Mouse (Mus musculus) thymus, postnatal 0 days (tissue): ENCODE measurements at regions not wholly inside any gene's neighbourhood (a gene's known extent, or its start where the extent isn't known, plus 50 kb on each side); places are given as distances from the start of the nearest gene placed in this dataset.

Experiments
- DNase-seq: peaks from one replicate; pipeline ENCODE4 v3.0.0-alpha.2; 2015; ENCODE audit warnings: low spot score

DNA sequence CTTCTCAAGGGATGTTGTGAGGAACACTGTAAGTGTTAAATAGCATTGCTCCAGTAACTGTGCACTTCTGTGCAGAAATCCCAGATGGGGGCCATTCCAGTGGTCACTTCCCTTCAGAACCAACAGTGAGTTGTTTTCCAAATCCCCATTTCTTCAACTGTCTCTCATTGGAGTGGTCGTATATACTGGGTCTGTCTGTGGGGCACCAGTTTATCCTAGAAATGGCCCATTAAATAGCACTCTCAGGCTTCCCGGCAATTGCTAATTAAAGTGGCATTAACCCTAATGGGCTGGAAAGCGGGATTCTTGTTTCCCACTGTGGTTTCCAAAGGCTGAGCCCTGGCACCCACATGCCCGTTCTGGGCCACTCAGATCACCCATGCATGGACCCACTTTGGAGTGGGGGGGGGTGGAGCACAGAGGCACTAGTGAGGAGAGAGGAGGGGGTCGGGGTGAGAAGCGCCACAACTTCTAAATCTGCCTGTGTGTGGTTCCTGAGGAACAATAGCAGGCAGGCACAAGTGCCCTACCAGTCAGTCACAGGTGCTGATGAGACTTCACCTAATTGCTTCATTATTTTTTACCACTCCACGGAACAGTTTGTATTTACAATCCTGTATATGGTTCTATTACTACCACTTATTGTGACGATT lies 78.1 kb downstream of the Fam204a start:
- no peak for DNase-seq

DNA sequence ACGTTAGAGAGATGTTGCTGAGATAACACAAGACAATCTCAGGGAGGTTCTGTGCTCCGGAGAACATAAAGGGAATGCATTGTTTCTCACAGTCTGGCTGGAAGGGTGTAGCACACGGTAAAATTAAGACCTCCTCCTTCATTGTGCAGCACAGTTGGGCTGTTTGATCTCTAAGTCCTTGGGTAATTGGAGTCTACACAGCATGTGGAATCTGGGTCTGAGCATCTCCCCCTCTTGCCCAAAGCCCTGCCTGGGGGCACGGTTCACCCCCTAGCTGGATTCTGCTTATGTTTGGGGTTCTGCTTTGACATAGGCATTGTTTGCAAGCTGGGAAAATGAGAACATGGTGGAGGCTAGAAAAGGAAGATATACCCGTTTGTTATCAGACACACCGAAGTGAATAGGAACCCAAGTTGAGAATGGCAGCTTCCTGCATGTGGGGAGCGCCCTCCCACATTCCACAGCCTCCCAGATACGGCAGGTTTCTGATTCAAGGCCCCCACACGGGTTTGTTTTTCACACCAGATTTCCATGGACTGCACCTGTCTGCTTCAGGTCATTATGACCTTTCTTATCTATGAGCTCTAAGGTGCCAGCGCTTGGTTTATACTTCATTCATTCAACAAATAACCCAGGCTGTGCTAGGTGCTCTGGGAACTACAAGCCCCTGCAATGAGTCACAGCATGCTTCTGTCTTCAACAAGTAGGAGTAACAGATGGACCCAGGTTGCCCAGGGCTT lies 79.9 kb downstream of the Fam204a start:
- no peak for DNase-seq

DNA sequence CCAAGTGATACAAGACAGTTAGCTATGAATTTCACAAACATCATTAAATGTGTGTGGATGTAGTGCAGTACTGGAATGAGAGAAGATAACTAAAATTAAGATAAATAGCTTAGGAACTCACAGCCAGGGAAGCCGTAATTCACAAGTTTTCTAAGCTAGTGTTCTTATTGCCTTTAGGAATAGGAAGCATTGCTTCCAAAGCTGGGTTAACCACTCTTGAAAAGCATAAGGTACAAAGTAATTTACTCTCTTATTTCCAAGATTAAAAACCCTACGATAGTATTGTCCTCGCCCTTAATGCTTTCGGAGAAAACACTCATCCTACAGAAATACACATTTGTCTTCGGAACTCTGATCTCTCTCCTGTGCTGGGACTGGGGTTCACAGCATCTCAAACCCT lies 81.3 kb downstream of the Fam204a start:
- DNase-seq: no peak

DNA sequence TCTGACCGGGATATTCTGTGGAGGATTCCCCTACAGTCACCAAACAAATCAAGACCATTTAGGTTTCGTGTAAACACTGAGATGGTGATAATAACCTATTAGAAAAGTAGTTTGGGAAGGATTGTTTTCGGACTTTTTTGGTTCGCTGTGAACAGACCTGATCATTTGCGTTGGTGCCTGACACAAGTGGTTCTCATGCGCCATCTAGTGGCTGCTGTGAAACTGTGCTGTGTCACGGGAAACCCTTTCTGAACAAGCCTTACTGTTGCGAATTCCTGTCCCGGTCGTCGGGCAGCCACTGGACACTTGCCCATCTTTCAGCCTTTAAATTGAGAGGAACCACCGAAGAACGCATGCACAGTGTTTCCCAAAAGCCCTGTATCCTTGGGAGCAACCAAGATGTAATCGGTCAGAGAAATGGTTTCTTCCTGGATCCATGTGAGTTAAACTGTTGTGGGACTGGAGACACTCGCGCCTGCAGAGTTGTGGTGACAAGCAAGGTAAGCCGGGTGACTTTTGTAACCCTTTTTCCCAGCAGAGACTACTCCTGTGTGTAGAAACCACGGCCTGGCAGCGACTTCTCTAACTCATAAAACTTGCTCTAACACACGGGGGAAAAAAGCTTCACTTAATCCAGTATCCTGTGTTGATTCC lies 82.0 kb downstream of the Fam204a start:
- DNase-seq: peak; percentile 80

DNA sequence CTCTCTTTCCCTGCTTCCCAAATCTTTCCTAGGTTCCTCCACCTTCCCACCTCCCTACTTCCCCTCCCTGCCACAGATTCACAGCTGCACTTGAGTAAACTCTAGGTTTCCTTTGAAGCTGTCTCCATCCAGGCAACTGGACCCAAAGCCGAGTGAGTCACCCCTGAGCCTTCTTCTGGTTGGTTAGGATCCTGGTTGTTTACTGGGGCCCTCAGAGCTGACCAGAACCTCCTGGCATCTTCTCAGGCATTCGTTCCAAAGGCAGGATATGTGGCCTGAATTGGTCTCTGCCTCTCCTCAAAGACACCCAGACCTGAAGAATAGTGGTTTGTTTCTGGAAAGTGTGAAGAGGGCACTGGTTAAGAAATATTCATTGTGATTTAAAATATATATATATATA lies 87.6 kb downstream of the Fam204a start:
- no peak for DNase-seq

DNA sequence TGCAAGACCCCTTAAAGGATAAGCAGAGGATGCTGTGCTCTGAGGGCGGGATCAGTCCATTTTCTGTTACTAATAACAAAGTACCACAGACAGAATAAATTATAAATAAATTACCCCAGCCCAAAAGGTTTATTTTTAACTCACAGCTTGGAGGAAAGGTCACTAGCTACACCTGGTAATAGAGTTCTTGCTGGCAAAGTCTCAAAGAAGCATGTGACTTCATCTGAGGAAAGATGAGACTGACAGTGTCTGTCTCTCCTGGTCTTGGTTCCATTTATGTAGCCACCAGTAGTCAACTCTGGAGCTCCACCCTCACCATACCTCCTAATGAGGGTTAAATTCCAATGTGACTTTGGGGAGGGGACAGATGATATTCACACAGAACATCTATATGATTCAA lies 90.0 kb downstream of the Fam204a start:
- no peak for DNase-seq

DNA sequence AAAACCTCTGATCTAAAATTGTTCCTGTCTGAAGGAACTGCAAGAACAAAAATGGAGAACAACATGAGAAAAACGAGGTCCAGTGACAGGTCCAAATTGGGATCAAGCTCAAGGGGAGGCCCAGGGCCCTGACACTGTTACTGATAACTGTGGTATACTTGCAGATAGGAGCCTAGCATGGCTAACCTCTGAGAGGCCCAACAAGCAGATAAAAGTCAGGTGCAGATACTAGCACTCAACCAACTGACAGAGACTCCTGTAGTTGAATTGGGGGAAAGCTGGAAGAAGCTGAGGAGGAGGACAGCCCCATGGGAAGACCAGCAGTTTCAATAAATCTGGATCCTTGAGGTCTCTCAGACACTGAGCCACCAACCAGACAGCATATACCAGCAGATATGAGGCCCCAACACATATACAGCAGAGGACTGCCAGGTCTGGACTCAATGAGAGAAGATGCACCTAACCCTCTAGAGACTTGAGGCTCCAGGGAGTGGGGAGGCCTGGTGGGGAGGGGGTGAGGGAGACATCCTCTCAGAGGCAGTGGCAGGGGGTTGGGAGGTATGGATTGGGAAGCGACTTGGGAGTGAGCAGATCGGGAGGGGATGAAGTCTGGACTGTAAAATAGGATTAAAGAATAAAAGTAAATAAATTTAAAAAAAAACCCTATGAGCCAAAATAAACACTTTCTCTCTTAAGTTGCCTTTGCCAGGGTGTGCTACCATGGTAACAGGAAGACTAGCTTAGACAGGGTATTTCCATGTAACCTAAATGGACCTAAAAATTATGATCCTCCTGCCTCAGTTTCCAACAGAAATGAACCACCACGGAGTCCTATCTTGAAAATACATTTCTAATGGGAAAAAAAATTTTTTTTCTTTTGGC lies 91.8 kb downstream of the Fam204a start:
- DNase-seq: no peak

DNA sequence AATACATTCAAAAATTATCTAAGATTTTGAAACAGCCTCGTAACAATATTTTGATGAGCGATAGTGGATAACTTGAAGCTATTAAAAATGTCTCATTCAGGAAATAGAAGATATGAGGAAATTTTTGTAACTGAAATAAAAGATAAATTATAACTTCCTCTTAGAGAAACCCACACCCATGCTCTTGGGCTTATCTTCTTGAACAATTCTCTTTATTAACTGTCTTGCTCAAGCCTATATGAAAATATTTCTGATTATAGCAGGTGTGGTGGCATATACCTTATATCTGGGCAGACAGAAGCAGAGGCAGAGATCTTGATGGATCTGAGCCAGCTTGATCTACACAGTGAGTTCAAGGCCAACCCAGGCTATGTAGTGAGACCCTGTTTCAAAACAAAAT lies 96.9 kb downstream of the Fam204a start:
- no peak for DNase-seq

DNA sequence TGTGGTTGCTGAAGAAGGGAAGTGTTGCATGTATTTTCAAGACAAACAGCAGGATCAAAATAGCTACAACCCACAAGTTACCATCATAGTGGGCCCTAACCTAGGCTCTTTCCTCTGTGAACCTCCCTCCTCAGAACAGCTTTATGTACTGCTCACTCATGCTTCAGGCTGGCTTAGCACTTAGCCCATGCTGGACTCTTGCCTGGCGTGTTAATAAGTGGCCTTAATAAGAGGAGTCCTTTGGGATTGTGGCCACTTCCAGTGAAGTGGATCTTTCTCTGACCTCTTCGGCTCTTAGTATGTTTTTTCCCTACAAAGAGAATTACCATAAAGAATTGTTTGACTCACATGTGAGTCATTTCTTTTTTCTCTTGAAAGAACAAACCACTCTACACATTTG lies 101.9 kb downstream of the Fam204a start:
- no peak for DNase-seq

DNA sequence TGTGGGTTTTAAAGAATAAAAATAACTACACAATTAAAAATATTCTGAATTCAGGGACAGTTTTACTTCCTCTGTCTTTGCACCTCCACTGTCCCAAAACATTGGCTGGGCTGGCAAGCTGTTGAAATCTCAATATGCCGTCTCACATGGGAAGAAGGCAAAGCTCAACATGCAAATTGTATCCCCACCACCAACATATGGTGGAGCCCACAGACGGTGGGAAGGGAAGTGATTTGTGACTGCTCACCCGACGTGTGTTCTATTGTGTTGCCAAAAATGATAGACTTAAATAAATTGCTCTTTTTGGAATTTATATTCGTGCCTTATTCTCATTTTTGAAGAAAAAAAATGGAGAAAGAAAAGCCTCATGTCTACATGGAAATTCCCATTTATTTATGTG lies 105.6 kb downstream of the Fam204a start:
- no peak for DNase-seq

DNA sequence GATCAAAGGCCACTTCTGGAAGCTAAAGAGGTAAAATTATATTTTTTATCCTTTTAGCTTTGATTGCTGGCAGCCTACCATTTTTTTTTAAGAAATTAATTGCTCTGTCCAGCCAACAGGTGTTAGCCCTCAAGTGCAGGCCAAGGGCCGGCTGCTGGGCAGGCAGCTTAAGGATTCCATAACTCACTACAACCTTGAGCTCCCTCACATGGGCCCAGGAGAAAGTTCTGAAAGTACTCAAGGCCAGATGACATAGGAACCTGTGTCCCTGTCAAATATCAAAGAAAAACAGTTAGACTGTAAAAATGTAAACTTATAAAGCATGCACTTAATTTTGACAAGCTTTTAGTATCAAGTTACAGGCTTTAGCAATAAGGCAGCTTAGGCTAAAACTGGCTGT lies 107.5 kb downstream of the Fam204a start:
- no peak for DNase-seq

DNA sequence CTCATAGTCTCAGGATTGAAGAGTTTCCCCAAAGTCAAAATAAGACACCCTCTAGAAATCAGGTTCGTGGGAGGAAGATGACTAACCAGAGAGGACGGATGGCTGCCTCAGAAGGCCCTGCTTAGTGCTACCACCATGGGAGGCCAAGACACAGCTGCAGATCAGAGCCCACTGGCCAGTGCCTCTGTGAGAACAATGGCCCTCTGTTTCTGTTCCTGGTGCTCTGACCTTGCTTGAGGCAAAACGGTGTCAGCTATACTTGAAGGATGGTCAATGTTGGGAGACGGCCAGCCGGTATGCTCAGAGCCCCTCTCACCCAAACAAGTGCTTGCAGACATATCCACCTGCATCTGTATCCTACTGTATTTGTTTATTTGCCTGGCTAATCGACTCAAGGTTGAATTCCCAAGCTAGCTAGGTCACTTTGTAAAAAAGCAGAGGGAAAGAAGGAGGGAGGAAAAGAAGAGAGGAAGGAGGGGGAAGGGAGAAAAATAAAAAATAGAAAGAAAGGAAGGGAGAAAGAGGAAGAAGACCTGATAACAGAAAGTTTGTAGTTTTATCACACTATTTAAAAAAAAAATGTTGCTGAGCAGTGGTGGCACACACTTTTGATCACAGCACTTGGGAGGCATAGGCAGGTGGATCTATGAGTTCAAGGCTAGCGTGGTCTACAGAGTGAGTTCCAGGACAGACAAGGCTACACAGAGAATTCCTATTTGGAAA lies 112.7 kb downstream of the Fam204a start:
- DNase-seq: no peak

DNA sequence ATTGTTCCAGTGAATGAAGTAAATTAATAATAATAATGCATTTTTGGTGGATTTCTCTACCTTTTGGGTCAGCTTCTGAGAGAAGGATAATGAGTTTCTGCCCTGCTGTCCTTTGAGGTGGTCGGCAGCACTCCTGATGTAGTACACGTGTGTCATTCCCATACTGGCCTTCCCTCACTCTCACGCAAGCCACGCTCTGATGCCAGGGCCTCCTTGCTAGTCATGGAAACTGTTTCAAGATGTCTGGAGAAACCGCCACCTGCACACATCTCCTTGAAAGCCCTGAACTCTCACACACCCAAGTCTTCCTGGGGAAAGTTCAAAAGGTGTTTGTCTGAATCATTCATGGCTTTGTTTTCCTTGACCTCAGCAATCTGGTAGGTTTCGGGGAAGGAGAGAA lies 116.2 kb downstream of the Fam204a start:
- DNase-seq: no peak

DNA sequence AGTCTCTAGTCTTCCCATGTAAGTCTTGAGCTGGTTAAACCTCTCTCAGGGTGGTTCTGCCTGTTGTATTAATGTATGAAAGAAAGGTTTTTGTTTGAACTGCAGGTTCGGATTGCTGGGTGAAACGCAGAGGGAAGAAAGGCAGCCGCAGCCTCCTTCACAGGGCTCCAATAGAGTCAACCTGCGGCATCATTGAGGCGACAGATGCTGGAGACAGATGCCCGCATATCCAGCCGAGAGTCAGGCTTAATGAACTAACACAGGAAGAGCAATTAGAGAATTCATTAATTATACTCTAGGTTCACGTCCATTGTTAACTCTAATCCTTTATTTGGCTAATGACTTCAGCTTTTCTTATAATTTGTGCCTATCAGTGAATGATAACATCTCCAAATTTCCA lies 117.0 kb downstream of the Fam204a start:
- no peak for DNase-seq

DNA sequence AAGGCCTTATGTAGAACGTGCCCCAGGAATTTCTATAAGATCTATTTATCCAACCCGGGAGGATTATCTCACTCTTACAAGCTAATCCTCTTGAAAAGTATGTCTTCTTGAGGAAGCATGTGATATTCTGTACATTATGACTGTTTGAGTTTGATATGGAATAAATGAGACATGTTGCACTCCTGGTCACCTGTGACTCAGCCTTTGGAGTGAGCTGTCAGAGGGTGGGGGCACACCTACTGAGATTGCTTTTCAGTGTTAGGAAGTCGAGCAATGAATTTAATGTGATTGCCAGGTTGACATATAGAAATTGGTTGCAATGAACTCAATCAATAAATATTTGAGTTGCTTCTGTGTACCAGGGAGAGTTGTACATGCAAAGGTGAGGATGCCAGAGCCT lies 128.6 kb downstream of the Fam204a start:
- DNase-seq: no peak

DNA sequence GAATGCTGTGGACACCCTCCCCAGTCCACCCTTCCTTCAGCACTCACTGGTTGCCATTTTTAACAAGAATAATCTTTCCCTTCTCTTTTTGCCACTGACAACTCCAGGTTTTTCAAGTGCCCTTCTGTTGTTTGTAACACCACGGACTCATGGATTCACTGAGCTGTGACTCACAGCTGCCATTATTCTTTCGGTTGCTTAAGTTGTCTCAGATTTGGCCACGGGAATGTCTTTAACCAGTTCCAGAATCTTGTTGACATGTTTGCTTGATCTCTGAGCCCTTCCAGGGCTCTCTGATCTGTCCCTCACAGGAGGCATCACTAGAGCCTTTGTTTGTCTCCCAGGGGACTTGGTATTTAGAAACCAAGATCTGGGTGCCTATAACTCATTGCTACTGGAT lies 131.5 kb upstream of the Rab11fip2 start:
- DNase-seq: no peak

DNA sequence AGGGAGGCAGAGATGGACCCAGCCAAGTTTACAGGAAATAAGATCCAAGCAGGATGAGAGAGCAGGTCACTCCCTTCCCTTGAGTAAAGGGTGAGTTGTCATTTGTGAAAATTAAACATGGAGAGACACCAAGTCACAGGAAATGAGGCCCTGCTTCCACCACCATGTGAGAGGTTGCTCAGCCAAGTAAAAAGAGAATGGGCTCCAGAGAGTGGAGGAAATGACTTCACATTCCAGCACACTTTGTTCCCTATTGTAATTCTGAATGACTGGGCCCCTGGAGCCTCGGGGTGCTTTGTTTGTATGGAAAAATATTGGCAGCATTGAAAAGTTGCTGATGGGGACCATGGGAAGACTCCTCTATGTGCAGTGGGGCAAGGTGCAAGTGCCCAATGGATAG lies 129.9 kb upstream of the Rab11fip2 start:
- DNase-seq: no peak

DNA sequence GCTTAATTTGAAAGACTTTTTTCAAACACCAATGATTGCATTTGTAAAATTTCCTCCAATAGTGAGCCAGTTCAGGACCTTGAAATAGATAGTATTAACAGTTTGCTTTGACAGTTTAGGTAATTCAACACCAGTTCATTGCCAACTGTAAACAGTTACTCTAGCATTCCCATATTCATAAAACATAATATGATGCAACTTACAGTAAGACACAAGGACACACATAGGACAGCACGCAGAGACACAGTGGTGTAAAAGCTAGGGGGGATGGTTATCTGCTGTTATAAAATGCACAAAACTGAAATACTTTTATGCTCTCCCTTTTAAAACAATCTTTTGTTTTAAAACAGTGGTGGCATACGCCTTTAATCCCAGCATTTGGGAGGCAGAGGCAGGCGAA lies 122.7 kb upstream of the Rab11fip2 start:
- no peak for DNase-seq

DNA sequence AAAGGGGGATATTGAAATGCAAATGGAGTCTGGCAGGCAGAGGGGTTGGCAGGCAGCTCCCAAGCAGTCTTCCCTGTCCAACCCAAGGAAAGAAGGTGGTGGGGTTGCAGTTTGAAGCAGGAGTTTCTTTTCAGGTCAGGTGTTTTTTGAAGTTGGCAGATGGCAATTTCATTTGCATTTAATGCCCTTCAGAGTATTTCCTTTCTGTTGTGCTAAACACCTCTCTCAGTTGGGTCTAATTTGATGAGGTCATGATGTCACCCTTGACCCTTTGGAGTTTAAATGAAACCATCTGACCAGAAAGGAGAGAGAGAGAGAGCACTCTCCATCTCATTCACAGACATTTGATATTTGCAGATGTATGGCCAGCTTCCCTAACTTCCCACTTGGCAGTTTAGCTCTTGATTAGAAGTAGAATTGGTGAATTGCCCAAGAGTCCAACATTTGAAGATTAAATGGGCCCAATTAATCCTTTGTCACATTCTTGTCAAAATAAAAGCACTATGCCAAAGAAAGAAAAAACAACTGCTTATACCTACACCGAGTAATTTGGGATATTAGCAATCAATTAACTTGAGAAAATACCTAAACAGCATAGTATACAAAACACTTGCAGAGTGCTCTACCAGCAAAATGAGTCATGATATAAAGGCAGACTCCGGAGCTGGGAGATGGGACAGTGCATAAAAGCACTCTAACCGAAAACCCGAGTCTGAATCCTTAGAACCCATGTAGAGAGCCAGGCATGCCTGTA lies 111.8 kb upstream of the Rab11fip2 start:
- DNase-seq: no peak

DNA sequence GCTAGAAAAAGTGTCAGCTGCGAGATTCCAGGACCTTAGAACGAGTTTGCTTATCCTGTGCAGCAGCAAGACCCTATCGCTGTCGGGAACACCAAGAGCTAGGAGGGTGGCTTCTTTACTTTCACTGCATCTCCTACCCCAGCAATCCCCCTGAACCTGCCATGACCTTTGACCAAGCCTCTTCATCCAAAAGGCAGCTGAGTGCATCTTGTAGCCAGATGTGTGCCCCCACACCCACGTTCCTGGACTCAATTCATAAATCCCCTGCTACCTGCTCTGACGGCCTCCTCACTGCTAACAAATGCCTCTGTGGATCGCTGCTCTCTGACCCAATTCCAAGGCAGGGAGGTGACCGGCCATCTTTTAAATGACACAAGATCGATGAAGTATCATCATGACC lies 107.7 kb upstream of the Rab11fip2 start:
- no peak for DNase-seq
